Mouse (Mus musculus): ENCODE results near the gene Tldc2.

DNA sequence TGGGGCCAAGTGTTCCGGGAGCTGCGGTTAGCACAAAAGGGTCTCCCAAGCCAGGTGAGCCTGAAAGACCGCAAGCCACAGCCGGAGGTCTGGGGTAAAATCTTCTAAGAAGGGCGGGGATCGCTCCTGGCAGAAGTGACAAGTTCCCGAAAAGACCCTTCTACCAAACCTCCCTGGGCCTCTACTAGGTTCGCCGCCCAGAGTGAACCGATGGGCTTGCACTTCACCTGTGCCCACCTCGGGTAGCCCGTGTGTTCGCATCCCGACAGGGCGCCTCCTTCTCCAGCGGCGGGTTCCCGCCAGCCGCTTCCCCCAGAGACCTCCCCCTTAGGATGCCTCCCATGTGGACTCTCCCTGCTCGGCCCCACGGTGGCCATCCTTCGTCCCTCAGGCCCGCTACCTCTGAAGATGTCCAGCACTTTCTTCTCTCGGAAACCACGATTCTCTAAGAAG lies 47.6 kb downstream of the Tldc2 start:
- TF ChIP-seq CTCF (IDR thresholded peaks at IDR 0.05; ENCODE audit: borderline replicate concordance, insufficient read depth, low read depth, low read length) (no peak), POLR2A (IDR thresholded peaks at IDR 0.05; ENCODE audit: borderline replicate concordance, insufficient read depth, low read length) (no peak)
